23 mouse cellular contexts compared by ENCODE assay signal in the genomic region with DNA sequence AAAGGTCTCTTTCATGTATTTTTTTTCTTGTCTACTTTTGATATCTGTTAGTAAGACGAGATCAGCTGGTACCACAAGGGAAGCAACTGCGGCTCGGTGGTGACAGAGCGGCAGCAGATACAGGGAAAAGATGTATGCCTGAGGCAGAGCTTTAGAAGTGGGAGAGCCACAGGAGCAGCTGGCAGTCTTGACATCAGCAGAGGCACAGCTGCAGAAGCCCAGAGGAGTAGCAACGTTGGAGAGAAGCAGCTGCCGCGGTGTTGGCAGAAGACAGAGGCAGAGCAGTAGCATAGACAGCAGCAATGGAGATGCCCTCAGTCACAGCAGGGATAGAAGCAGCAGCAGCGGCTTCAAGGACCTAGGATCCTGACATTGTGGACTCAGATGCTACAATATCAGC.
DNase-seq lines count a peak whose midpoint lies in the region; ATAC-seq and TF ChIP-seq lines count a peak whose summit lies in the region.
"Had no signal": no experiment of that assay in that cellular context is flagged by ENCODE, and none has a peak within 500 bp of the region (broad histone marks: within the 10 kb centered on the region; RNA-seq: fewer than 3 reads in every experiment).

No protein-coding gene starts in this region.

- TF ChIP-seq POLR2A in myocyte (IDR thresholded peaks at IDR 0.05; ENCODE audit: insufficient read length, low read depth) = no peak

- ATAC-seq in midbrain, embryonic 15.5 days (replicated peaks) = 0 out of 2 replicates have a peak, but pooled peaks have one; percentile 14
- no peak for ATAC-seq in midbrain, embryonic 13.5 days
- ATAC-seq: CD4-positive, CD25-positive, alpha-beta regulatory T cell, adult 4 months; forebrain, embryonic 16.5 days; inflammation-experienced regulatory T-cells, adult 6 months; liver, postnatal 0 days had no signal

- no peak overlapping the region for H3K4me3 ChIP-seq in midbrain, embryonic 15.5 days
- H3K4me3 ChIP-seq in midbrain, embryonic 13.5 days (replicated peaks) = no peak overlapping the region
- H3K4me3 ChIP-seq in myocyte = no peak overlapping the region
- H3K4me3 ChIP-seq: forebrain, embryonic 10.5 days; heart, embryonic 15.5 days; hindbrain, embryonic 13.5 days; neural tube, embryonic 12.5 days; stomach, embryonic 15.5 days had no signal

- no peak overlapping the region for H3K27ac ChIP-seq in midbrain, embryonic 15.5 days
- no peak overlapping the region for H3K27ac ChIP-seq in midbrain, embryonic 13.5 days
- H3K27ac ChIP-seq: forebrain, embryonic 10.5 days; heart, embryonic 15.5 days; hindbrain, embryonic 13.5 days; kidney, postnatal 0 days; neural tube, embryonic 12.5 days; stomach, embryonic 15.5 days had no signal

- DNase-seq in gastrocnemius, postnatal 14 days = peak; percentile 6
- DNase-seq in gastrocnemius, postnatal 10 days = no peak
- DNase-seq in thymus, postnatal 4 days = peak; percentile 7
- DNase-seq in neural tube, embryonic 10.5 days (ENCODE audit: extremely low spot score, low spot score) = no peak
- DNase-seq: adrenal gland, postnatal 14 days; cerebellum, adult 9-10 months; heart, postnatal 36 days; kidney, adult 2 months; liver, postnatal 0 days; lung, postnatal 10 days had no signal

- H3K9me3 ChIP-seq in midbrain, embryonic 15.5 days = no peaks in the 10 kb centered on the region
- no peaks in the 10 kb centered on the region for H3K9me3 ChIP-seq in midbrain, embryonic 13.5 days
- H3K9me3 ChIP-seq: forebrain, embryonic 10.5 days; heart, embryonic 15.5 days; hindbrain, embryonic 13.5 days; neural tube, embryonic 12.5 days; stomach, embryonic 15.5 days had no signal

- no peaks in the 10 kb centered on the region for H3K4me1 ChIP-seq in midbrain, embryonic 15.5 days
- H3K4me1 ChIP-seq in midbrain, embryonic 13.5 days (replicated peaks) = peaks cover 3% of the 10 kb centered on the region; the same call in 1 of the 2 replicates
- H3K4me1 ChIP-seq: heart, embryonic 15.5 days; hindbrain, embryonic 13.5 days; neural tube, embryonic 12.5 days; stomach, embryonic 15.5 days had no signal

- no peak overlapping the region for H3K9ac ChIP-seq in midbrain, embryonic 15.5 days
- H3K9ac ChIP-seq in midbrain, embryonic 13.5 days (replicated peaks) = no peak overlapping the region
- H3K9ac ChIP-seq: heart, embryonic 15.5 days; hindbrain, embryonic 13.5 days; liver, postnatal 0 days; neural tube, embryonic 12.5 days; stomach, embryonic 15.5 days had no signal

- intact Hi-C loops in gastrocnemius, postnatal 14 days (cut with DNase I; ENCODE audit: low total_unique reads) = no loop called here

- H3K36me3 ChIP-seq in midbrain, embryonic 15.5 days (replicated peaks) = no peaks in the 10 kb centered on the region
- no peaks in the 10 kb centered on the region for H3K36me3 ChIP-seq in midbrain, embryonic 13.5 days
- no peaks in the 10 kb centered on the region for H3K36me3 ChIP-seq in myocyte (ENCODE audit: control insufficient read depth, insufficient read depth)
- H3K36me3 ChIP-seq: forebrain, embryonic 10.5 days; heart, embryonic 15.5 days; hindbrain, embryonic 13.5 days; neural tube, embryonic 12.5 days; stomach, embryonic 15.5 days had no signal

- WGBS in midbrain, embryonic 15.5 days = 74% methylated on average over 8 of the region's 8 CpGs
- 82% methylated on average over 8 of the region's 8 CpGs for WGBS in midbrain, embryonic 13.5 days

- no peak overlapping the region for H3K4me2 ChIP-seq in midbrain, embryonic 15.5 days
- no peak overlapping the region for H3K4me2 ChIP-seq in midbrain, embryonic 13.5 days (replicated peaks)
- no peak overlapping the region for H3K4me2 ChIP-seq in myocyte (ENCODE audit: low read depth)
- H3K4me2 ChIP-seq: heart, embryonic 15.5 days; hindbrain, embryonic 13.5 days; liver, embryonic 11.5 days; neural tube, embryonic 12.5 days; stomach, embryonic 15.5 days had no signal

- H3K79me2 ChIP-seq in myocyte (ENCODE audit: control insufficient read depth, insufficient read depth) = no peaks in the 10 kb centered on the region

- H3K27me3 ChIP-seq in midbrain, embryonic 15.5 days (replicated peaks) = no peaks in the 10 kb centered on the region
- no peaks in the 10 kb centered on the region for H3K27me3 ChIP-seq in midbrain, embryonic 13.5 days
- H3K27me3 ChIP-seq in myocyte (ENCODE audit: control insufficient read depth, insufficient read depth, insufficient read length) = no peaks in the 10 kb centered on the region
- H3K27me3 ChIP-seq: heart, embryonic 15.5 days; hindbrain, embryonic 13.5 days; neural tube, embryonic 12.5 days; stomach, embryonic 15.5 days had no signal

- H3ac ChIP-seq in myocyte (ENCODE audit: control insufficient read depth, insufficient read length) = no peak overlapping the region

TF ChIP-seq in myocyte, 11 proteins besides CTCF, POLR2A, EP300 and RAD21:
- TF ChIP-seq MAX (IDR thresholded peaks at IDR 0.05; ENCODE audit: low read depth) (no peak), POLR2AphosphoS2 (IDR thresholded peaks at IDR 0.05; ENCODE audit: insufficient read length, low read depth) (no peak), MYOG (IDR thresholded peaks at IDR 0.05; ENCODE audit: control insufficient read depth in 1 of 3, insufficient read depth in 1 of 3, insufficient read length in 2 of 3, low read depth in 2 of 3) (peak in 2 of 3 experiments; percentile 85 to 89), REST (IDR thresholded peaks at IDR 0.05; ENCODE audit: insufficient read depth, insufficient read length) (no peak), USF1 (IDR thresholded peaks at IDR 0.05; ENCODE audit: low read depth) (no peak), SRF (IDR thresholded peaks at IDR 0.05; ENCODE audit: control insufficient read depth, insufficient read length, low read depth) (no peak), E2F4 (IDR thresholded peaks at IDR 0.05; ENCODE audit: insufficient read depth) (no peak), TCF12 (IDR thresholded peaks at IDR 0.05; ENCODE audit: insufficient read depth, poor library complexity, severe bottlenecking) (no peak), CEBPB (IDR thresholded peaks at IDR 0.05; ENCODE audit: insufficient read depth, poor library complexity, severe bottlenecking) (no peak), TCF3 (IDR thresholded peaks at IDR 0.05; ENCODE audit: insufficient read length, low read depth) (peak; percentile 59), MYOD1 (IDR thresholded peaks at IDR 0.05; ENCODE audit: control insufficient read depth in 1 of 3, insufficient read length in 2 of 3, low read depth in 2 of 3) (peak in 2 of 3 experiments; percentile 78 to 87)

Comparison
In these comparisons a context has a peak if more than half of its experiments do, and no peak if none do; other contexts are left out.
1. DNase-seq: peak in gastrocnemius, postnatal 14 days (single experiment) and thymus, postnatal 4 days (single experiment); none in gastrocnemius, postnatal 10 days (single experiment) and neural tube, embryonic 10.5 days (single experiment).